9 mouse cellular contexts compared by ENCODE assay signal in the genomic region with DNA sequence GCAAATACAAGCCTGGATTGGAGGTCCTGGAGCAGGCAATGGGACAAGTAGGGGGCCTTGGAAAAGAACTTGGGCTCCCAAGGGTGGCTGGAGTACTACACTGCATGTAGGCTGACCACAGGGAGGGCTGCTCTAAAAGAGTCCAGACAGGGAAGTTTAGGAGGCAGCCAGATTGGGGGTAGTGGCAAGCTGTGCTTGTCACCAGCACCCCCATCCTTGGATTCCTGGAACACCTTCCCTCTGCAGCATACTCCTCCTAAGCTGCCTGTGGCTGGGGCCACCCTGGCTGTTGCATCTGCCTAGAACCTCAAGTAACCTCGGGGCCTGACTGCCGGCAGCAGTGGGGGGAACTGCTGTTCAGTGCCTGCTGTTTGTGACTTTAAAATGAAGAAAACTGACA. TPM values are rescaled to one million over a fixed set of nuclear protein-coding genes. Genes with fewer than 3 reads are reported as not detected.
DNase-seq lines count a peak whose midpoint lies in the region; ATAC-seq and TF ChIP-seq lines count a peak whose summit lies in the region.
"Had no signal": no experiment of that assay in that cellular context is flagged by ENCODE, and none has a peak within 500 bp of the region (broad histone marks: within the 10 kb centered on the region; RNA-seq: fewer than 3 reads in every experiment).

No protein-coding gene starts in this region.

- H3K4me2 ChIP-seq in embryonic facial prominence, embryonic 12.5 days (replicated peaks): no peak overlapping the region
- H3K4me2 ChIP-seq in intestine, embryonic 15.5 days (replicated peaks): no peak overlapping the region
- H3K4me2 ChIP-seq in intestine, postnatal 0 days (replicated peaks; ENCODE audit: low read depth): no peak overlapping the region
- H3K4me2 ChIP-seq in forebrain, embryonic 13.5 days: no peak overlapping the region
- no peak overlapping the region for H3K4me2 ChIP-seq in midbrain, embryonic 16.5 days (ENCODE audit: low read length)

- no peak for DNase-seq in embryonic facial prominence, embryonic 10.5 days (ENCODE audit: low spot score)
- no peak for DNase-seq in embryo, embryonic 10 days (ENCODE audit: low spot score)

- H3K27ac ChIP-seq in embryonic facial prominence, embryonic 12.5 days: peak overlapping the region; percentile 41
- H3K27ac ChIP-seq in embryonic facial prominence, embryonic 10.5 days (replicated peaks): no peak overlapping the region
- H3K27ac ChIP-seq in intestine, embryonic 15.5 days: no peak overlapping the region
- no peak overlapping the region for H3K27ac ChIP-seq in intestine, postnatal 0 days (ENCODE audit: low read depth, low read length)
- peak overlapping the region; percentile 61; the same call in 1 of the 2 replicates for H3K27ac ChIP-seq in forebrain, embryonic 13.5 days
- no peak overlapping the region for H3K27ac ChIP-seq in midbrain, embryonic 16.5 days (ENCODE audit: low read length)

- 69% methylated on average over 2 of the region's 2 CpGs for WGBS in embryonic facial prominence, embryonic 12.5 days
- 70% methylated on average over 2 of the region's 2 CpGs for WGBS in embryonic facial prominence, embryonic 10.5 days
- 77% methylated on average over 2 of the region's 2 CpGs for WGBS in intestine, embryonic 15.5 days
- 69% methylated on average over 2 of the region's 2 CpGs for WGBS in intestine, postnatal 0 days
- 51% methylated on average over 2 of the region's 2 CpGs for WGBS in forebrain, embryonic 13.5 days
- 51% methylated on average over 2 of the region's 2 CpGs for WGBS in midbrain, embryonic 16.5 days

- peaks cover 57% of the 10 kb centered on the region for H3K36me3 ChIP-seq in embryonic facial prominence, embryonic 12.5 days
- H3K36me3 ChIP-seq in embryonic facial prominence, embryonic 10.5 days (replicated peaks): peaks cover 93% of the 10 kb centered on the region
- H3K36me3 ChIP-seq in intestine, embryonic 15.5 days: peaks cover 25% of the 10 kb centered on the region
- peaks cover 29% of the 10 kb centered on the region for H3K36me3 ChIP-seq in intestine, postnatal 0 days (ENCODE audit: control insufficient read depth, insufficient read depth)
- peaks cover 88% of the 10 kb centered on the region for H3K36me3 ChIP-seq in forebrain, embryonic 13.5 days (ENCODE audit: poor library complexity, severe bottlenecking)
- peaks cover 38% of the 10 kb centered on the region for H3K36me3 ChIP-seq in midbrain, embryonic 16.5 days (ENCODE audit: control insufficient read depth, insufficient read depth, low read length)

- ATAC-seq in embryonic facial prominence, embryonic 12.5 days (ENCODE audit: insufficient number of reproducible peaks, insufficient read depth, low FRiP score, low TSS enrichment): no peak
- 0 out of 2 replicates have a peak, but pooled peaks have one; percentile 21 for ATAC-seq in intestine, embryonic 15.5 days
- ATAC-seq in intestine, postnatal 0 days: no peak
- peak; percentile 8; the same call in 1 of the 2 replicates for ATAC-seq in forebrain, embryonic 13.5 days
- ATAC-seq in midbrain, embryonic 16.5 days: no peak
- no peak for ATAC-seq in megakaryocyte progenitor cell, adult 5-6 weeks (replicated peaks; ENCODE audit: poor library complexity)
- ATAC-seq: Patski had no signal

- TF ChIP-seq CTCF in intestine, postnatal 0 days (IDR thresholded peaks at IDR 0.05; ENCODE audit: low read depth): no peak

- peaks cover 2% of the 10 kb centered on the region for H3K4me1 ChIP-seq in embryonic facial prominence, embryonic 12.5 days
- peaks cover 27% of the 10 kb centered on the region for H3K4me1 ChIP-seq in embryonic facial prominence, embryonic 10.5 days
- H3K4me1 ChIP-seq in intestine, embryonic 15.5 days (replicated peaks): 0 out of 2 replicates have a peak, but pooled peaks cover 7% of the 10 kb centered on the region
- no peaks in the 10 kb centered on the region for H3K4me1 ChIP-seq in intestine, postnatal 0 days (replicated peaks; ENCODE audit: control insufficient read depth, insufficient read depth, low read length)
- H3K4me1 ChIP-seq in forebrain, embryonic 13.5 days: peaks cover 34% of the 10 kb centered on the region
- H3K4me1 ChIP-seq in midbrain, embryonic 16.5 days (ENCODE audit: control insufficient read depth, insufficient read depth, low read length): peaks cover 10% of the 10 kb centered on the region

- no peak overlapping the region for H3K4me3 ChIP-seq in embryonic facial prominence, embryonic 12.5 days
- no peak overlapping the region for H3K4me3 ChIP-seq in embryonic facial prominence, embryonic 10.5 days
- H3K4me3 ChIP-seq in intestine, embryonic 15.5 days (replicated peaks): no peak overlapping the region
- no peak overlapping the region for H3K4me3 ChIP-seq in intestine, postnatal 0 days (ENCODE audit: low read depth, low read length)
- H3K4me3 ChIP-seq in forebrain, embryonic 13.5 days: no peak overlapping the region
- no peak overlapping the region for H3K4me3 ChIP-seq in midbrain, embryonic 16.5 days (ENCODE audit: low read depth, low read length)

- no peaks in the 10 kb centered on the region for H3K27me3 ChIP-seq in embryonic facial prominence, embryonic 12.5 days
- no peaks in the 10 kb centered on the region for H3K27me3 ChIP-seq in embryonic facial prominence, embryonic 10.5 days (replicated peaks; ENCODE audit: low read depth, poor library complexity, severe bottlenecking)
- H3K27me3 ChIP-seq in intestine, embryonic 15.5 days (replicated peaks): no peaks in the 10 kb centered on the region
- H3K27me3 ChIP-seq in intestine, postnatal 0 days (replicated peaks; ENCODE audit: control insufficient read depth, insufficient read depth, low read length): no peaks in the 10 kb centered on the region
- no peaks in the 10 kb centered on the region for H3K27me3 ChIP-seq in forebrain, embryonic 13.5 days
- H3K27me3 ChIP-seq in midbrain, embryonic 16.5 days (ENCODE audit: control insufficient read depth, insufficient read depth, low read depth, low read length): no peaks in the 10 kb centered on the region
- H3K27me3 ChIP-seq: Patski had no signal

- no peaks in the 10 kb centered on the region for H3K9me3 ChIP-seq in embryonic facial prominence, embryonic 12.5 days
- no peaks in the 10 kb centered on the region for H3K9me3 ChIP-seq in embryonic facial prominence, embryonic 10.5 days
- H3K9me3 ChIP-seq in intestine, embryonic 15.5 days: no peaks in the 10 kb centered on the region
- H3K9me3 ChIP-seq in intestine, postnatal 0 days (ENCODE audit: control insufficient read depth): no peaks in the 10 kb centered on the region
- H3K9me3 ChIP-seq in forebrain, embryonic 13.5 days (replicated peaks): no peaks in the 10 kb centered on the region
- H3K9me3 ChIP-seq in midbrain, embryonic 16.5 days (replicated peaks; ENCODE audit: control insufficient read depth, low read length, poor library complexity, severe bottlenecking): no peaks in the 10 kb centered on the region

- no peak overlapping the region for H3K9ac ChIP-seq in embryonic facial prominence, embryonic 12.5 days
- no peak overlapping the region for H3K9ac ChIP-seq in intestine, embryonic 15.5 days
- no peak overlapping the region for H3K9ac ChIP-seq in intestine, postnatal 0 days (ENCODE audit: low read depth, low read length)
- H3K9ac ChIP-seq in forebrain, embryonic 13.5 days: 0 out of 2 replicates have a peak overlapping the region, but pooled peaks have one; percentile 17
- H3K9ac ChIP-seq in midbrain, embryonic 16.5 days (ENCODE audit: low read depth, low read length): 0 out of 2 replicates have a peak overlapping the region, but pooled peaks have one; percentile 7

RNA-seq across cellular contexts. Expression of gene Txnrd2, which starts 20.3 kb away (rescaled TPM):
- polyA plus RNA-seq in embryonic facial prominence, embryonic 12.5 days (2016; fragmentation: Nextera tagmentation; extraction: Ambion mirVana): 15.7 and 19.8 TPM in 2 replicates
- polyA plus RNA-seq in embryonic facial prominence, embryonic 10.5 days (2016; fragmentation: Nextera tagmentation; extraction: Ambion mirVana): 27.9 and 32.3 TPM in 2 replicates
- 25.4 and 25.8 TPM in 2 replicates for polyA plus RNA-seq in intestine, embryonic 15.5 days (2015; fragmentation: Nextera tagmentation; extraction: Ambion mirVana)
- polyA plus RNA-seq in intestine, postnatal 0 days (2015; fragmentation: Nextera tagmentation; extraction: Ambion mirVana): 24.8 and 25.0 TPM in 2 replicates
- 23.4 and 25.1 TPM in 2 replicates for polyA plus RNA-seq in forebrain, embryonic 13.5 days (2015; fragmentation: Nextera tagmentation; extraction: Ambion mirVana)
- polyA plus RNA-seq in midbrain, embryonic 16.5 days (2015; fragmentation: Nextera tagmentation; extraction: Ambion mirVana): 36.6 and 37.0 TPM in 2 replicates
- 14.3 and 23.0 TPM in 2 replicates for total RNA-seq in megakaryocyte progenitor cell, adult 5-6 weeks (2015)
- total RNA-seq in megakaryocyte progenitor cell, adult 5-6 weeks (2017): 12.5 and 20.6 TPM in 2 replicates

RNA-seq across cellular contexts. Expression of gene Comt, which starts 20.8 kb away (rescaled TPM):
- polyA plus RNA-seq in embryonic facial prominence, embryonic 12.5 days (2016; fragmentation: Nextera tagmentation; extraction: Ambion mirVana): 56.1 and 59.7 TPM in 2 replicates
- polyA plus RNA-seq in embryonic facial prominence, embryonic 10.5 days (2016; fragmentation: Nextera tagmentation; extraction: Ambion mirVana): 56.2 and 58.4 TPM in 2 replicates
- polyA plus RNA-seq in intestine, embryonic 15.5 days (2015; fragmentation: Nextera tagmentation; extraction: Ambion mirVana): 89.5 and 97.1 TPM in 2 replicates
- 103 and 107 TPM in 2 replicates for polyA plus RNA-seq in intestine, postnatal 0 days (2015; fragmentation: Nextera tagmentation; extraction: Ambion mirVana)
- 64.0 and 70.1 TPM in 2 replicates for polyA plus RNA-seq in forebrain, embryonic 13.5 days (2015; fragmentation: Nextera tagmentation; extraction: Ambion mirVana)
- polyA plus RNA-seq in midbrain, embryonic 16.5 days (2015; fragmentation: Nextera tagmentation; extraction: Ambion mirVana): 96.6 and 112 TPM in 2 replicates
- total RNA-seq in megakaryocyte progenitor cell, adult 5-6 weeks (2015): 42.8 and 55.1 TPM in 2 replicates
- 42.3 and 47.1 TPM in 2 replicates for total RNA-seq in megakaryocyte progenitor cell, adult 5-6 weeks (2017)

RNA-seq across cellular contexts. Expression of gene Arvcf, which starts 57.9 kb away (rescaled TPM):
- 44.4 and 47.0 TPM in 2 replicates for polyA plus RNA-seq in embryonic facial prominence, embryonic 12.5 days (2016; fragmentation: Nextera tagmentation; extraction: Ambion mirVana)
- 65.8 and 71.2 TPM in 2 replicates for polyA plus RNA-seq in embryonic facial prominence, embryonic 10.5 days (2016; fragmentation: Nextera tagmentation; extraction: Ambion mirVana)
- 21.7 and 22.1 TPM in 2 replicates for polyA plus RNA-seq in intestine, embryonic 15.5 days (2015; fragmentation: Nextera tagmentation; extraction: Ambion mirVana)
- 9.3 and 9.6 TPM in 2 replicates for polyA plus RNA-seq in intestine, postnatal 0 days (2015; fragmentation: Nextera tagmentation; extraction: Ambion mirVana)
- polyA plus RNA-seq in forebrain, embryonic 13.5 days (2015; fragmentation: Nextera tagmentation; extraction: Ambion mirVana): 77.2 and 95.0 TPM in 2 replicates
- polyA plus RNA-seq in midbrain, embryonic 16.5 days (2015; fragmentation: Nextera tagmentation; extraction: Ambion mirVana): 77.1 and 80.2 TPM in 2 replicates
- total RNA-seq in megakaryocyte progenitor cell, adult 5-6 weeks (2015): 0.20 and 1.2 TPM in 2 replicates
- 0.83 and 7.9 TPM in 2 replicates for total RNA-seq in megakaryocyte progenitor cell, adult 5-6 weeks (2017)

RNA-seq across cellular contexts. Expression of gene Tango2, which starts 58.0 kb away (rescaled TPM):
- polyA plus RNA-seq in embryonic facial prominence, embryonic 12.5 days (2016; fragmentation: Nextera tagmentation; extraction: Ambion mirVana): 22.5 and 30.1 TPM in 2 replicates
- polyA plus RNA-seq in embryonic facial prominence, embryonic 10.5 days (2016; fragmentation: Nextera tagmentation; extraction: Ambion mirVana): 29.1 and 31.5 TPM in 2 replicates
- 43.0 and 49.4 TPM in 2 replicates for polyA plus RNA-seq in intestine, embryonic 15.5 days (2015; fragmentation: Nextera tagmentation; extraction: Ambion mirVana)
- 78.6 and 85.2 TPM in 2 replicates for polyA plus RNA-seq in intestine, postnatal 0 days (2015; fragmentation: Nextera tagmentation; extraction: Ambion mirVana)
- 59.2 and 63.2 TPM in 2 replicates for polyA plus RNA-seq in forebrain, embryonic 13.5 days (2015; fragmentation: Nextera tagmentation; extraction: Ambion mirVana)
- polyA plus RNA-seq in midbrain, embryonic 16.5 days (2015; fragmentation: Nextera tagmentation; extraction: Ambion mirVana): 78.7 and 82.5 TPM in 2 replicates
- 20.5 and 21.7 TPM in 2 replicates for total RNA-seq in megakaryocyte progenitor cell, adult 5-6 weeks (2015)
- 7.6 and 8.6 TPM in 2 replicates for total RNA-seq in megakaryocyte progenitor cell, adult 5-6 weeks (2017)

Comparison
In these comparisons a context has a peak if more than half of its experiments do, and no peak if none do; other contexts are left out.
1. ATAC-seq: peak in intestine, embryonic 15.5 days (single experiment) and forebrain, embryonic 13.5 days (single experiment); none in embryonic facial prominence, embryonic 12.5 days (single experiment), intestine, postnatal 0 days (single experiment), midbrain, embryonic 16.5 days (single experiment) and megakaryocyte progenitor cell, adult 5-6 weeks (single experiment).
2. H3K27ac ChIP-seq: peak in embryonic facial prominence, embryonic 12.5 days (single experiment) and forebrain, embryonic 13.5 days (single experiment); none in embryonic facial prominence, embryonic 10.5 days (single experiment), intestine, embryonic 15.5 days (single experiment), intestine, postnatal 0 days (single experiment) and midbrain, embryonic 16.5 days (single experiment).
3. H3K9ac ChIP-seq: peak in forebrain, embryonic 13.5 days (single experiment) and midbrain, embryonic 16.5 days (single experiment); none in embryonic facial prominence, embryonic 12.5 days (single experiment), intestine, embryonic 15.5 days (single experiment) and intestine, postnatal 0 days (single experiment).